Mouse (Mus musculus): ENCODE results near the gene Kcnj5. TPM values are rescaled to one million over a fixed set of nuclear protein-coding genes. Genes with fewer than 3 reads are reported as not detected.

Gene Kcnj5
- polyA plus RNA-seq, 1 experiment = not detected

GRCm38 (mm10) chr9:32292686-32293085, 51.5 kb downstream of the Kcnj5 start:
- H3ac ChIP-seq (ENCODE audit: control insufficient read depth, insufficient read length) = no peak overlapping the region
- H3K36me3 ChIP-seq (ENCODE audit: control insufficient read depth, insufficient read depth) = no peaks in the 10 kb centered on the region
- peaks cover 4% of the 10 kb centered on the region for H3K27me3 ChIP-seq (ENCODE audit: control insufficient read depth, insufficient read depth, insufficient read length)
- no peak overlapping the region for H3K4me2 ChIP-seq (ENCODE audit: low read depth)
- no peaks in the 10 kb centered on the region for H3K79me2 ChIP-seq (ENCODE audit: control insufficient read depth, insufficient read depth)
- H3K4me3 ChIP-seq = no peak overlapping the region
- TF ChIP-seq MYOG (IDR thresholded peaks at IDR 0.05; ENCODE audit: control insufficient read depth in 1 of 3, insufficient read depth in 1 of 3, insufficient read length in 2 of 3, low read depth in 2 of 3) = no peak
- no peak for TF ChIP-seq REST (IDR thresholded peaks at IDR 0.05; ENCODE audit: insufficient read depth, insufficient read length)

GRCm38 (mm10) chr9:32291618-32292017, 52.5 kb downstream of the Kcnj5 start:
- no peaks in the 10 kb centered on the region for H3K36me3 ChIP-seq (ENCODE audit: control insufficient read depth, insufficient read depth)
- H3K27me3 ChIP-seq (ENCODE audit: control insufficient read depth, insufficient read depth, insufficient read length) = peaks cover 4% of the 10 kb centered on the region
- H3K4me3 ChIP-seq = no peak overlapping the region
- no peak for TF ChIP-seq SRF (IDR thresholded peaks at IDR 0.05; ENCODE audit: control insufficient read depth, insufficient read length, low read depth)
- no peak for TF ChIP-seq POLR2AphosphoS2 (IDR thresholded peaks at IDR 0.05; ENCODE audit: insufficient read length, low read depth)
- TF ChIP-seq TCF12 (IDR thresholded peaks at IDR 0.05; ENCODE audit: insufficient read depth, poor library complexity, severe bottlenecking) = no peak
- TF ChIP-seq POLR2A (IDR thresholded peaks at IDR 0.05; ENCODE audit: insufficient read length, low read depth) = no peak
- no peak for TF ChIP-seq E2F4 (IDR thresholded peaks at IDR 0.05; ENCODE audit: insufficient read depth)
- no peak for TF ChIP-seq TCF3 (IDR thresholded peaks at IDR 0.05; ENCODE audit: insufficient read length, low read depth)
- no peak for TF ChIP-seq CEBPB (IDR thresholded peaks at IDR 0.05; ENCODE audit: insufficient read depth, poor library complexity, severe bottlenecking)
- no peak for TF ChIP-seq MYOD1 (IDR thresholded peaks at IDR 0.05; ENCODE audit: control insufficient read depth in 1 of 3, insufficient read length in 2 of 3, low read depth in 2 of 3)
- TF ChIP-seq MAX (IDR thresholded peaks at IDR 0.05; ENCODE audit: low read depth) = no peak
- no peak for TF ChIP-seq REST (IDR thresholded peaks at IDR 0.05; ENCODE audit: insufficient read depth, insufficient read length)
- no peak for TF ChIP-seq MYOG (IDR thresholded peaks at IDR 0.05; ENCODE audit: control insufficient read depth in 1 of 3, insufficient read depth in 1 of 3, insufficient read length in 2 of 3, low read depth in 2 of 3)
- no peaks in the 10 kb centered on the region for H3K79me2 ChIP-seq (ENCODE audit: control insufficient read depth, insufficient read depth)
- H3K4me2 ChIP-seq (ENCODE audit: low read depth) = no peak overlapping the region
- H3ac ChIP-seq (ENCODE audit: control insufficient read depth, insufficient read length) = no peak overlapping the region

GRCm38 (mm10) chr9:32283591-32283990, 60.6 kb downstream of the Kcnj5 start:
- TF ChIP-seq SRF (IDR thresholded peaks at IDR 0.05; ENCODE audit: control insufficient read depth, insufficient read length, low read depth) = no peak
- TF ChIP-seq MAX (IDR thresholded peaks at IDR 0.05; ENCODE audit: low read depth) = no peak
- no peak for TF ChIP-seq POLR2AphosphoS2 (IDR thresholded peaks at IDR 0.05; ENCODE audit: insufficient read length, low read depth)
- TF ChIP-seq CEBPB (IDR thresholded peaks at IDR 0.05; ENCODE audit: insufficient read depth, poor library complexity, severe bottlenecking) = no peak
- no peak for TF ChIP-seq MYOG (IDR thresholded peaks at IDR 0.05; ENCODE audit: control insufficient read depth in 1 of 3, insufficient read depth in 1 of 3, insufficient read length in 2 of 3, low read depth in 2 of 3)
- no peak for TF ChIP-seq TCF12 (IDR thresholded peaks at IDR 0.05; ENCODE audit: insufficient read depth, poor library complexity, severe bottlenecking)
- TF ChIP-seq E2F4 (IDR thresholded peaks at IDR 0.05; ENCODE audit: insufficient read depth) = no peak
- no peak for TF ChIP-seq POLR2A (IDR thresholded peaks at IDR 0.05; ENCODE audit: insufficient read length, low read depth)
- no peak for TF ChIP-seq REST (IDR thresholded peaks at IDR 0.05; ENCODE audit: insufficient read depth, insufficient read length)
- no peak for TF ChIP-seq USF1 (IDR thresholded peaks at IDR 0.05; ENCODE audit: low read depth)
- TF ChIP-seq MYOD1 (IDR thresholded peaks at IDR 0.05; ENCODE audit: control insufficient read depth in 1 of 3, insufficient read length in 2 of 3, low read depth in 2 of 3) = no peak
- no peak for TF ChIP-seq TCF3 (IDR thresholded peaks at IDR 0.05; ENCODE audit: insufficient read length, low read depth)
- no peak overlapping the region for H3K4me2 ChIP-seq (ENCODE audit: low read depth)
- no peaks in the 10 kb centered on the region for H3K79me2 ChIP-seq (ENCODE audit: control insufficient read depth, insufficient read depth)
- no peak overlapping the region for H3K4me3 ChIP-seq
- H3ac ChIP-seq (ENCODE audit: control insufficient read depth, insufficient read length) = no peak overlapping the region
- peaks cover 12% of the 10 kb centered on the region for H3K27me3 ChIP-seq (ENCODE audit: control insufficient read depth, insufficient read depth, insufficient read length)
- H3K36me3 ChIP-seq (ENCODE audit: control insufficient read depth, insufficient read depth) = no peaks in the 10 kb centered on the region

- Histone ChIP-seq H3K36me3 (ENCODE audit: control insufficient read depth, insufficient read depth) (no peaks in the 10 kb centered on the region), H3K4me2 (ENCODE audit: low read depth) (no peak overlapping the region), H3K4me3 (no peak overlapping the region), H3K79me2 (ENCODE audit: control insufficient read depth, insufficient read depth) (no peaks in the 10 kb centered on the region), H3ac (ENCODE audit: control insufficient read depth, insufficient read length) (no peak overlapping the region), H3K27me3 (ENCODE audit: control insufficient read depth, insufficient read depth, insufficient read length) (peaks cover 16% of the 10 kb centered on the region)
- TF ChIP-seq POLR2AphosphoS2 (IDR thresholded peaks at IDR 0.05; ENCODE audit: insufficient read length, low read depth) (no peak), E2F4 (IDR thresholded peaks at IDR 0.05; ENCODE audit: insufficient read depth) (no peak)
Observed at GRCm38 (mm10) chr9:32280456-32280855, 63.7 kb downstream of the Kcnj5 start.

- no peaks in the 10 kb centered on the region for H3K36me3 ChIP-seq (ENCODE audit: control insufficient read depth, insufficient read depth)
- no peak overlapping the region for H3K4me3 ChIP-seq
- no peaks in the 10 kb centered on the region for H3K79me2 ChIP-seq (ENCODE audit: control insufficient read depth, insufficient read depth)
- no peak for TF ChIP-seq POLR2A (IDR thresholded peaks at IDR 0.05; ENCODE audit: insufficient read length, low read depth)
- TF ChIP-seq E2F4 (IDR thresholded peaks at IDR 0.05; ENCODE audit: insufficient read depth) = no peak
- no peak for TF ChIP-seq TCF12 (IDR thresholded peaks at IDR 0.05; ENCODE audit: insufficient read depth, poor library complexity, severe bottlenecking)
- TF ChIP-seq TCF3 (IDR thresholded peaks at IDR 0.05; ENCODE audit: insufficient read length, low read depth) = no peak
- TF ChIP-seq MAX (IDR thresholded peaks at IDR 0.05; ENCODE audit: low read depth) = no peak
- TF ChIP-seq MYOD1 (IDR thresholded peaks at IDR 0.05; ENCODE audit: control insufficient read depth in 1 of 3, insufficient read length in 2 of 3, low read depth in 2 of 3) = no peak
- no peak for TF ChIP-seq REST (IDR thresholded peaks at IDR 0.05; ENCODE audit: insufficient read depth, insufficient read length)
- TF ChIP-seq USF1 (IDR thresholded peaks at IDR 0.05; ENCODE audit: low read depth) = no peak
- TF ChIP-seq SRF (IDR thresholded peaks at IDR 0.05; ENCODE audit: control insufficient read depth, insufficient read length, low read depth) = no peak
- TF ChIP-seq MYOG (IDR thresholded peaks at IDR 0.05; ENCODE audit: control insufficient read depth in 1 of 3, insufficient read depth in 1 of 3, insufficient read length in 2 of 3, low read depth in 2 of 3) = no peak
- H3K27me3 ChIP-seq (ENCODE audit: control insufficient read depth, insufficient read depth, insufficient read length) = peaks cover 17% of the 10 kb centered on the region
- no peak overlapping the region for H3K4me2 ChIP-seq (ENCODE audit: low read depth)
- H3ac ChIP-seq (ENCODE audit: control insufficient read depth, insufficient read length) = no peak overlapping the region
Observed at GRCm38 (mm10) chr9:32279789-32280188, 64.4 kb downstream of the Kcnj5 start.

All from myocyte (in vitro differentiated cells).